In the genomic region with DNA sequence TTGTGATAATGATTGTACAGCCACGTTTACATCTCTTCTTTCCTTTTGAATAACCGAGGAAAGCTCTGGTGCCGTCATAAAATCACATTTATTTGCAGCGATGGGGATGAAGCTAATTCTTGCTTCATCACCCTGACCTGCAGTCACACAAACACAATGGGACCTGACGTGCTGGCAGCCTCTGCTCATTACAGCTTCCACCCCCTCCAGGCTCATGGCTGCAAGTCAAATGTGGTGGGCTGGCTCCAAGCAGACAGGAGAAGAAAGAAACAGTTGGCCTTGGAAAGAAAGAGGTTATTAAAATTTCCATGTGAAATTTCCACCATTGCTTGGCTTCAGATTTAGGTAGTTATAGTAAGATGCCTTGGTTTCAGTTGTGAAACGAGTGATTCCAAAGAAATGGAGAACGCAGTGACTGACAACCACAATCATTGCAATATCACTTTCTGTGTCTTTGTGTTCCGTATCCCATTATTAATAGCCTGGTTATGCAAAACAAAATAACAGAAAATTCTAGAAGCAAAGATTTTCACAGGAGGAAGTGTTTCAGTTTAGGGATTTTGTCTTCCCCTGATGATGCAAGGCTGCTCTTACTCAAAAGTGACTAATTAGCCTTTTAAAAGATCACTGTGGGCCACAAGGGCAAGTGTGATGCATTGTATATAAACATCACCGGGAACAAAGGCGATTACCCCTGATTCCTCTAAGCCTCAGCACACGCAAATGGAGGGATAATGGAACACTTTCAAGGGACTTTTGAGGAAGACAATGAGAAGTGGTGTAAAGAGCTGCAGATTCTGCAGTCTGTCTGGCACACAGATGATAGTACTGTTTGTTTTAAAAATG, we compare ENCODE assay signal across 9 mouse cellular contexts.
A peak's percentile ranks its signal among the peaks of the same experiment; 100 is the strongest.
DNase-seq lines count a peak whose midpoint lies in the region; ATAC-seq and TF ChIP-seq lines count a peak whose summit lies in the region.
"Had no signal": no experiment of that assay in that cellular context is flagged by ENCODE, and none has a peak within 500 bp of the region (broad histone marks: within the 10 kb centered on the region; RNA-seq: fewer than 3 reads in every experiment).

No protein-coding gene starts in this region.

- peak; percentile 80 for ATAC-seq in neural tube, embryonic 11.5 days (ENCODE audit: insufficient read depth, low FRiP score, low TSS enrichment)
- peak; percentile 76 for ATAC-seq in hindbrain, postnatal 0 days
- peak; percentile 70 for ATAC-seq in monocyte, adult 5-6 weeks (replicated peaks; ENCODE audit: insufficient number of reproducible peaks, low FRiP score, low TSS enrichment, poor library complexity, severe bottlenecking)
- ATAC-seq: Patski had no signal

- H3K4me2 ChIP-seq in neural tube, embryonic 11.5 days (ENCODE audit: low read depth) = no peak overlapping the region
- H3K4me2 ChIP-seq in hindbrain, postnatal 0 days (ENCODE audit: low read depth, low read length) = peak overlapping the region; percentile 38

- H3K9me3 ChIP-seq in neural tube, embryonic 11.5 days (ENCODE audit: control insufficient read depth, low read length) = no peaks in the 10 kb centered on the region
- H3K9me3 ChIP-seq in embryonic facial prominence, embryonic 10.5 days = no peaks in the 10 kb centered on the region
- no peaks in the 10 kb centered on the region for H3K9me3 ChIP-seq in hindbrain, postnatal 0 days (ENCODE audit: low read length)

- H3K9ac ChIP-seq in neural tube, embryonic 11.5 days (ENCODE audit: low read length) = no peak overlapping the region
- H3K9ac ChIP-seq in hindbrain, postnatal 0 days (replicated peaks; ENCODE audit: low read length) = no peak overlapping the region

- no peaks in the 10 kb centered on the region for H3K27me3 ChIP-seq in neural tube, embryonic 11.5 days (ENCODE audit: control insufficient read depth, insufficient read depth, low read length)
- peaks cover 8% of the 10 kb centered on the region for H3K27me3 ChIP-seq in embryonic facial prominence, embryonic 10.5 days (replicated peaks; ENCODE audit: low read depth, poor library complexity, severe bottlenecking)
- no peaks in the 10 kb centered on the region for H3K27me3 ChIP-seq in hindbrain, postnatal 0 days (ENCODE audit: insufficient read depth, low read length)
- H3K27me3 ChIP-seq: Patski had no signal

- H3K4me1 ChIP-seq in neural tube, embryonic 11.5 days (ENCODE audit: control insufficient read depth, insufficient read depth, low read length) = no peaks in the 10 kb centered on the region; the same call in 1 of the 2 replicates
- peaks cover 13% of the 10 kb centered on the region for H3K4me1 ChIP-seq in embryonic facial prominence, embryonic 10.5 days
- H3K4me1 ChIP-seq in hindbrain, postnatal 0 days (ENCODE audit: insufficient read depth, low read length) = peaks cover 10% of the 10 kb centered on the region; the same call in 1 of the 2 replicates

- WGBS in neural tube, embryonic 11.5 days = 35% methylated on average over 11 of the region's 11 CpGs
- WGBS in embryonic facial prominence, embryonic 10.5 days = 46% methylated on average over 11 of the region's 11 CpGs
- WGBS in hindbrain, postnatal 0 days = 15% methylated on average over 11 of the region's 11 CpGs

- no peaks in the 10 kb centered on the region for H3K36me3 ChIP-seq in neural tube, embryonic 11.5 days (ENCODE audit: control insufficient read depth, insufficient read depth, low read length)
- no peaks in the 10 kb centered on the region for H3K36me3 ChIP-seq in embryonic facial prominence, embryonic 10.5 days (replicated peaks)
- no peaks in the 10 kb centered on the region for H3K36me3 ChIP-seq in hindbrain, postnatal 0 days (ENCODE audit: insufficient read depth, low read length)

- no peak overlapping the region for H3K4me3 ChIP-seq in neural tube, embryonic 11.5 days (ENCODE audit: low read depth, low read length)
- no peak overlapping the region for H3K4me3 ChIP-seq in embryonic facial prominence, embryonic 10.5 days
- no peak overlapping the region for H3K4me3 ChIP-seq in hindbrain, postnatal 0 days (ENCODE audit: low read length)

- 0 out of 2 replicates have a peak overlapping the region, but pooled peaks have one; percentile 3 for H3K27ac ChIP-seq in neural tube, embryonic 11.5 days (ENCODE audit: low read depth, low read length)
- peak overlapping the region; percentile 24; the same call in 1 of the 2 replicates for H3K27ac ChIP-seq in embryonic facial prominence, embryonic 10.5 days (replicated peaks)
- peak overlapping the region; percentile 60 for H3K27ac ChIP-seq in hindbrain, postnatal 0 days

- peak; percentile 34 for TF ChIP-seq CTCF in hindbrain, postnatal 0 days (IDR thresholded peaks at IDR 0.05; ENCODE audit: low read depth)

- DNase-seq in neural tube, embryonic 11.5 days (ENCODE audit: low spot score) = peak; percentile 52
- DNase-seq in neural tube, embryonic 10.5 days (ENCODE audit: extremely low spot score, low spot score) = no peak
- DNase-seq in embryonic facial prominence, embryonic 10.5 days (ENCODE audit: low spot score) = peak; percentile 19
- DNase-seq in hindbrain, postnatal 0 days (ENCODE audit: low spot score) = peak; percentile 81
- no peak for DNase-seq in kidney, adult 9 months
- DNase-seq in spleen, postnatal 4 days (ENCODE audit: low spot score in 2 of 2) = no peak
- no peak for DNase-seq in natural killer cell, adult 2 months (ENCODE audit: low spot score in 2 of 2)

Comparison
In these comparisons a context has a peak if more than half of its experiments do, and no peak if none do; other contexts are left out.
1. DNase-seq: peak in neural tube, embryonic 11.5 days (single experiment), embryonic facial prominence, embryonic 10.5 days (single experiment) and hindbrain, postnatal 0 days (single experiment); none in neural tube, embryonic 10.5 days (single experiment), kidney, adult 9 months (single experiment), spleen, postnatal 4 days (0 of 2) and natural killer cell, adult 2 months (0 of 2).
2. H3K27ac ChIP-seq: peak in every context shown above with its lines; median percentile 60 in hindbrain, postnatal 0 days; 24 in embryonic facial prominence, embryonic 10.5 days; 3 in neural tube, embryonic 11.5 days.
3. Peak in every context shown above with its lines, with median percentiles within 50 percentile points of each other: ATAC-seq.